Mouse (Mus musculus) bone marrow macrophage, adult 2 months (primary cell): ENCODE measurements at regions not wholly inside any gene's neighbourhood (a gene's known extent, or its start where the extent isn't known, plus 50 kb on each side); places are given as distances from the start of the nearest gene placed in this dataset.

Source experiments
- CTCF ChIP-seq: IDR thresholded peaks from 2 replicates; pipeline ENCODE4 v1.5.1; 2012; ENCODE audit warnings: low read depth, mild to moderate bottlenecking, low read length, moderate library complexity
- POLR2A ChIP-seq: IDR thresholded peaks from 2 replicates; pipeline ENCODE4 v1.6.1; 2012; ENCODE audit warnings: mild to moderate bottlenecking, low read depth, low read length, borderline replicate concordance

- TF ChIP-seq CTCF (no peak), POLR2A (no peak)
Observed at GRCm38 (mm10) chr2:169272018-169272417, 315.5 kb downstream of the Gm11011 start.
